Mouse (Mus musculus) right cerebral cortex, postnatal 36 days (tissue): ENCODE measurements around the gene Gm33543.

Experiments used
- DNase-seq, 2 experiments: peaks; one replicate each; pipeline ENCODE4 v3.0.0; 2022; ENCODE audit warnings: low spot score in 2 of 2, mixed read lengths in 1 of 2

Gm33543 gene

GRCm38 (mm10) chr10:95836530-95837264 lies 6.0 kb downstream of the Gm33543 start:
- DNase-seq, result no peak

GRCm38 (mm10) chr10:95830891-95831290 lies 11.8 kb downstream of the Gm33543 start:
- no peak for DNase-seq

- no peak for DNase-seq
Measured at GRCm38 (mm10) chr10:95829471-95829870, 13.3 kb downstream of the Gm33543 start.

- DNase-seq, result no peak
Measured at GRCm38 (mm10) chr10:95828374-95828773, 14.4 kb downstream of the Gm33543 start.

GRCm38 (mm10) chr10:95825651-95826050 lies 17.1 kb downstream of the Gm33543 start:
- no peak for DNase-seq

- DNase-seq, result no peak
Measured at GRCm38 (mm10) chr10:95818506-95818905, 24.2 kb downstream of the Gm33543 start.

- no peak for DNase-seq
Measured at GRCm38 (mm10) chr10:95817419-95818161, 25.1 kb downstream of the Gm33543 start.

- no peak for DNase-seq
Measured at GRCm38 (mm10) chr10:95814351-95814750, 28.4 kb downstream of the Gm33543 start.

- DNase-seq, result no peak
Measured at GRCm38 (mm10) chr10:95811869-95812268, 30.9 kb downstream of the Gm33543 start.

- no peak for DNase-seq
Measured at GRCm38 (mm10) chr10:95801443-95801811, 41.3 kb downstream of the Gm33543 start.

GRCm38 (mm10) chr10:95800693-95801442 lies 41.9 kb downstream of the Gm33543 start:
- no peak for DNase-seq

- no peak for DNase-seq
Measured at GRCm38 (mm10) chr10:95797645-95798395, 44.9 kb downstream of the Gm33543 start.

GRCm38 (mm10) chr10:95795500-95795899 lies 47.2 kb downstream of the Gm33543 start:
- DNase-seq, result no peak

- DNase-seq, result no peak
Measured at GRCm38 (mm10) chr10:95794706-95795105, 48.0 kb downstream of the Gm33543 start.

GRCm38 (mm10) chr10:95791427-95791804 lies 51.3 kb downstream of the Gm33543 start:
- DNase-seq, result no peak

GRCm38 (mm10) chr10:95790771-95791426 lies 51.8 kb downstream of the Gm33543 start:
- peak in 1 of 2 experiments; percentile 21 for DNase-seq

- DNase-seq, result peak in 1 of 2 experiments; percentile 17
Measured at GRCm38 (mm10) chr10:95787176-95787575, 55.6 kb downstream of the Gm33543 start.

GRCm38 (mm10) chr10:95784837-95785236 lies 57.9 kb downstream of the Gm33543 start:
- DNase-seq, result no peak

GRCm38 (mm10) chr10:95780881-95781600 lies 61.7 kb downstream of the Gm33543 start:
- no peak for DNase-seq

- no peak for DNase-seq
Measured at GRCm38 (mm10) chr10:95779801-95780385, 62.8 kb downstream of the Gm33543 start.
